Mouse (Mus musculus) leukemia stem cell, adult 10-12 weeks (primary cell): ENCODE results near the gene Nxf7. TPM values are rescaled to one million over a fixed set of nuclear protein-coding genes. Genes with fewer than 3 reads are reported as not detected.

Experiments used
- polyA plus RNA-seq: library from polyadenylated mRNA; stranded (reverse); fragments of >175 nt; gene quantifications from 2 replicates; pipeline ENCODE4 v1.2.3, GENCODE M21; 2012; ENCODE audit warnings: low replicate concordance

Nxf7 gene
- polyA plus RNA-seq: not detected in 2 replicates

DNA sequence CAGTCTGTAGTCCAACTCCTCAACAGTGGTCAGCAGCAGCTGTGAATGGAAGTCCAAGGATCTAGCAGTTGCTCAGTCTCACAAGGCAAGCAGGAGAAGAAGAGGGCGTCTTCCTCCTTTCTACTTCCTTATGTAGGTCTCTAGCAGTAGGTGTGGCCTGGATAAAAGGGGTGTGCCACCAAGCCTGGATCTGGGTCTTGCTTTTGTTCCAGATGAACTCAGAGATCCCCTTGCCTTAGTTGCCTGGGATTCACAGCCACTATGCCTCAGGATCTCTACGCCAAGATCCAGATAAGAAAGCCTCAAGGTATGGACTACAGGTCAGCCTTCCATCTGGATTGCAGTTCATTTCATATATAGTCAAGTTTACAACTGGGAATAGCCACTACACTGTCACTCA lies at the start of gene Nxf7:
Nxf7 (minus strand) TSS at position 101 of the 400 bp plus-strand sequence.

DNA sequence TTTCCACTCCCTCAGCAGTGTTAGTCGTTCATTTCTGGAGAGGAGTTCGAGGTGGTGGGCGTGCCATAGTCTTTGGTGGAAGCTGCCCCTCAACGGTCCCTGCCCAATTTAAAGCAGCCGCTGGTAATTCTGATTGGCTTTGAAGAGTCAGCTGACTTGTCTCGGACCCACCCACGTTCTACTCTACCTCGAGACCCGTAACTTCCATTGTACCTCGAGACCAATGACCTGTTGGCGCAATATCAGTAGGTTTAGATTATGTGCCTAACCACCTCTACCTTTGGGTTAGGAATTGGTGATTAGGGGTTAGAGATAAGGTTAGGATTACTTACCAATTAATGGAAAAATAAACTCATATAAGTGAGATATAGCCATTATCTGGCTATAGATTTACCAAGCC lies 29.0 kb upstream of the Nxf7 start, which contains the start of gene Prame:
Prame (minus strand) TSS at position 101 of the 400 bp plus-strand sequence.

Other genes with a start within 250 kb of the Nxf7 start
- not detected in 2 replicates for gene Gm5128, start 225.5 kb downstream of the Nxf7 start, polyA plus RNA-seq
- gene Gm7903, start 164.9 kb downstream of the Nxf7 start, polyA plus RNA-seq: not detected in 2 replicates
- gene AV320801, start 104.2 kb downstream of the Nxf7 start, polyA plus RNA-seq: not detected in 2 replicates
- gene Prame, start 28.9 kb upstream of the Nxf7 start, polyA plus RNA-seq: not detected in 2 replicates
- gene Tcp11x2, start 95.0 kb upstream of the Nxf7 start, polyA plus RNA-seq: not detected in 2 replicates
- not detected in 2 replicates for gene Tmsb15a, start 126.5 kb upstream of the Nxf7 start, polyA plus RNA-seq
- gene Armcx5, start 144.0 kb upstream of the Nxf7 start, polyA plus RNA-seq: 0.29 and 0.56 TPM in 2 replicates
- gene Gprasp1, start 144.0 kb upstream of the Nxf7 start, polyA plus RNA-seq: 0.51 and 23.4 TPM in 2 replicates
- gene Bhlhb9, start 198.8 kb upstream of the Nxf7 start, polyA plus RNA-seq: 0.97 and 1.9 TPM in 2 replicates
- 0.89 TPM in 1 of 2 replicates, not detected in the other for gene Gprasp2, start 240.3 kb upstream of the Nxf7 start, polyA plus RNA-seq